Mouse (Mus musculus) forelimb bud, embryonic 11.5 days (tissue): ENCODE results near the gene Psmb11.
"Not testable (repeated sequence)": the region's sequence is repeated elsewhere in the genome, so short reads cannot be mapped to it uniquely, and the experiment has no call there.

Experiments
- DNase-seq: peaks from one replicate; pipeline ENCODE4 v3.0.0-alpha.2; 2012; ENCODE audit warnings: low read depth, low spot score

Gene Psmb11

DNA sequence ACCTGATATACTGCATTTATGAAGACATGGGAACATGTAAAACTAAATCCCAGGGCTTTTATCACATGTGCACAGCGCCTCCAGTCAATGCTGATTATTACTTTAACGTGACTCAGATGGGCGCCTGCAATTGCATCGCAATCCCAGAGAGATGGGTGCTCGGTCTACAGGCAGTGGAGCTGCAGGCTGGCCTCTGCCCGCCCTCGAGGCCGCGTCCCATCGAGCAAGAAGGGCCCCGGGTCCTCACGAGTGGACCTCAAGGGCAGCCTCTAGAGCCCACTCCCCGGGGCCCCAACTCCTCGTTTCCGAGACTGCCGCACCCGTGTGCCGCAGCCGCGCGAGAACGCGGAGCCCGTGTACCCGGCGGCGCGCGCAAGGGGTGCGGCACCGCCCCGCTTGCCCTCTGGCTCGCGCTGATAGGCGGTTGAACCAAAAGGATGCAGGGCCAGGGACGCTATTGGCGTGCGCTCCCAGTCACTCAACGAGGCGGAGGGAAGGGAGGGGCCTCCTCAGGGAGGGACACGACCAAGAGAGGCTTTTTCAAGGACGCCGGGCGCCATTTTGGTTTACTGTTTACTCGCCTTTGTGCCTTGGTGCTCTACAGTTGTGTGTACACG lies 18.1 kb upstream of the Psmb11 start:
- DNase-seq = peak; percentile 95

DNA sequence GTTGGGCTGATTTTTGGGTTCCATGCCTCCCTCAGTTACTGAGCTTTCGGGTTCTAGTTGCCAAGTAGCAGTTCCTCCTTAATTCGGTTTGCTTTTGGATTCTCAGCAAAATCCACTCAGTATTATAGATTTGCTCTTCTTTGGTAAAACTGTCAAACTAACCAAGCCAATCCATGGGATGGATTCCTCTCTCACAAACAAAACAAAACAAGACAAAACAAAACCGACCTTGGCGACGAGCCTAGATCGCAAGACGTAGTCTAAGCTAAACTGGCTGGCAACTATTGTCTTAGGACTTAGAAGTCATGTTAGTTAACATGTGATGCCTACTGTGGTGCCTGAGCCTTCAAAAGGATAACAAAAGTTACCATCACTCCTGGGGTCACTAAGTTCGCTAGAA lies 17.5 kb upstream of the Psmb11 start:
- no peak for DNase-seq

DNA sequence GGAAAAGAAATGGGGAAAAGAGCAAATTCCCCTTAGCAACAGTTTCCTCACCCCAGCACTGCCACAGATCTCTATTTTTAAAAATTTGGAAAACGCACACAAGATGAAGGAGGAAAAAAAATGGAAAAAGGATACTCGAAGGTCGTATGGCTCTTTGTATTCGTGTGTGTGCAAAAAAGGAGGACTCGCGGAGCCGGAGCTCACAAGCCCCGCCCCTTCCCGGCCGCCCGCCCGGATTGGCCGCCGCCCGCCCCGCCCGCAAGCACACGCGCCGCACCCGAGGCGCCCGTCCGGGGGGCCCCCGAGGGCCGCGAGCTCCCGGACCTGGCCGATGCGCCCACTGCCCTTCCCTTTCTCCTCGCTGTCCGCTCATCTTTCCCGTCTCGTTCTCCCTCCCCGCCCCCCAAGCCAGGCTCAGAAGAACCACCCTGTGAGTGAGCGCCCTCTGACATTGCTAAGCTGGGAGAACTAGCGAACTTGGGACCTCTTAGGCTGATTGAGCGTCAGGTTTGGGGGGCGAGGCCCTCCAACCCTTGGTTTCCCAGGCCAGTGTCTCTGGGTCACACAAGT lies 15.4 kb upstream of the Psmb11 start, which contains the start of gene 4931414P19Rik:
TSS of gene 4931414P19Rik (minus strand) at position 242 of the 570 bp plus-strand sequence.
- DNase-seq = peak; percentile 58

DNA sequence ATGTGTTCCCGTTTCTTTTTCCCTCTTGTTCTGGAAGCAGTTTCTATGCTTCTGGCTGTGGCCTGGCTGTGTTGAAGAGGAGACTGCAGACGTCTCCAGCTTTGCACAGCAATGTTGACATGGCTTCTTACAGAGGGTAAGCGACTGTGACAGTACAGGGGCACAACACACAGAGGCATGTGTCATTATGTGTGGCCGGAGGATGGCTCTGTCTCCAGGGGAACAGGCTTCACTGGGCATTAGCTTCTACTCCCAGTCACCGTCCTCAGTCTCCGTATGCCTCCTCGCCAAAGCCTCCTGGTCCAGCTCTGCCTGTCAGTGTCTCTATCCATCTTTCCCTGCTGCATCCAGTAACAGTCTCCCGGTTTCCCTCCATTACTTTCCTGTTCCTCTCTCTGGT lies 14.0 kb upstream of the Psmb11 start:
- no peak for DNase-seq

DNA sequence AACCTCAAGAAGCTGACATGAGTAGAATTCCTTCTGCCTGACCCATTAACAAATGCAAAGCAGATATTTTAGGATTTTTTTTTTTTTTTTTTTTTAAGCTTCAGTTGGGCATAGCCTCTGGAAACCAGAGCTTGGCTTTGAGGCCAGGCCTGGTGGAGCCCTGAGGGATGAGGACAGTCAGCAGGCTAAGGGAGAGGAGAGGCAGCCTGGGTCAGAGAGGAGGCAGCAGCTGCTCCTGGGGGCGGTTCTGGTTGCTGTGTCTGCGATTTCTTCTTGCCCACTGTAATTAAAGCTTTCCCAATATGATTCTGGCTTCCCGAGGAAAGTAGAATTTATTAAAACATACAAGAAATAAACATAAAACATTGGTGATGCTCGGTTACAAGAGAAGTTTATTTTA lies 12.0 kb upstream of the Psmb11 start:
- no peak for DNase-seq

DNA sequence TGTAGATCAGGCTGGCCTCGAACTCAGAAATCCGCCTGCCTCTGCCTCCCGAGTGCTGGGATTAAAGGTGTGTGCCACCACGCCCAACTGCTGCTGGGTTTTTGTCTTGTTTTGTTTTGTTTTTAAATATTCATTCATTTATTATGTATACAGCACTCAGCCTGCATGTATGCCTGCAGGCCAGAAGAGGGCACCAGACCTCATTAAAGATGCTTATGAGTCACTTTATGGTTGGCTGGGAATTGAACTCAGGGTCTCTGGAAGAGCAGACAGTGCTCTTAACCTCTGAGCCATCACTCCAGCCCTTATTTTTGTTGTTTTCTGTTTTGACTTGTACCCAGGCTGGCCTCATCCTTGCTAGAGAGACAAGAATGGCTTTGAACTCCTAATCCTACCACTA lies 11.3 kb upstream of the Psmb11 start:
- no peak for DNase-seq

DNA sequence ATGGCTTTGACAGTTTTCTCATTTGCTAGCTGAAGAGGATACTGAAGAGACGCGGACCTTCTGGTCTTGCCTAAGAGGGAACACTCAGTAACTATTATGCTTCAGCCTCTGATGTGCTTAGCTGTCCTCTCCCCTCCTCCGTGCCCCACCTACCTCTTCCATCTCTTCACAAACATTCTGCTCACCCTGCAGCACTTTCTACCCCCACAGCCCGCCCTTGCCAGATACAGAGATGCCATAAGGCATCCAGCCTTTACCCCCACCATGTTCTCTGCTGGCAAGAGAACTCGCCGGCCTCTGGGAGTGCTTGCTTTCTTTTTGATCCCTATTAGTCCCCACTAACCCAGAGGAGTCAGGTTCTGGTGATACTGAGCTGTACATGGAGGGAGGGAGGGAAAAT lies 10.6 kb upstream of the Psmb11 start:
- no peak for DNase-seq

DNA sequence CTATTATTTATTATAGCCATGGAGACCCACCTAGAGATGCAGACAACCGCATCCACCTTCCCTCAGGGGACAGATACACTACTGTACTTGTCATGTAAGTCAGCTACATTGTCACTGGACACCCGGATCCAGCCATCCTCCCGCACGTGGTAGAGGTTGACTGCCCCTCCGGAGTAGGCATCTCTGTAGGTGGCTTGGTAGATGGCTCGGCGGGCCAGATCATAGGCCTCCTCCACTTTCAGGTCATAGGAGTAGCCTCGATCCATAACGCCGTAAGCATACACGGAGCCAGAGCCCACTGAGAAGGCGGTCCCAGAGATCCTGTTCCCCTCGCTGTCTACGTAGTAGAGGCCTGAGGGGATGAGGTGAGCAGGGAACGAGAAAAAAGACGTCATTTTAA lies 7.1 kb upstream of the Psmb11 start:
- DNase-seq = not testable (repeated sequence)

DNA sequence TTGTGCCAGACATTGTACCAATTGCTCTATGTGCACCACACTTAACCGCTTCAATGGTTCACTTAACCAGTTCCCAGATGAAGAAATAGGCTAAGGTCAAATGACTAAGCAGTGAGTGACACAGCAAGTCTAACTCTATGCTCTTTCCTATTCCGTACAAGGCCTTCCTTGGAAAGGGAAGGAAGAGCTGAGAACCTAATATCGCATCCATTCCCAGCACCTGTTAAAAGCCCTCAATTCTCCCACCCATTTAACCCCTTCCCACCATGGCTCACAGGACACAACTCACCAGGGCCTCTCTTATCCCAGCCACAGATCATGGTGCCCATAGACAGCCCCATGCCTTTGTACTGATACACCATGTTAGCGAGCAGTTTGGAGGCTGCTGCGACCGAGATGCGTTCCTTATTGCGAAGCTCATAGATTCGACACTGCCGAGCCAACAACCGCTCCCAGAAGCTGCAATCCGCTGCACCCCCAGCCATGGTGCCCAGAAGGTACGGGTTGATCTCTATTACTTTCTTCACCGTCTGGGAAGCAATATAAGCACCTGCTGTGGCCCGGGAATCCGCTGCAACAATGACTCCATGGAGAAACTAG lies 4.9 kb upstream of the Psmb11 start:
- DNase-seq = no peak

DNA sequence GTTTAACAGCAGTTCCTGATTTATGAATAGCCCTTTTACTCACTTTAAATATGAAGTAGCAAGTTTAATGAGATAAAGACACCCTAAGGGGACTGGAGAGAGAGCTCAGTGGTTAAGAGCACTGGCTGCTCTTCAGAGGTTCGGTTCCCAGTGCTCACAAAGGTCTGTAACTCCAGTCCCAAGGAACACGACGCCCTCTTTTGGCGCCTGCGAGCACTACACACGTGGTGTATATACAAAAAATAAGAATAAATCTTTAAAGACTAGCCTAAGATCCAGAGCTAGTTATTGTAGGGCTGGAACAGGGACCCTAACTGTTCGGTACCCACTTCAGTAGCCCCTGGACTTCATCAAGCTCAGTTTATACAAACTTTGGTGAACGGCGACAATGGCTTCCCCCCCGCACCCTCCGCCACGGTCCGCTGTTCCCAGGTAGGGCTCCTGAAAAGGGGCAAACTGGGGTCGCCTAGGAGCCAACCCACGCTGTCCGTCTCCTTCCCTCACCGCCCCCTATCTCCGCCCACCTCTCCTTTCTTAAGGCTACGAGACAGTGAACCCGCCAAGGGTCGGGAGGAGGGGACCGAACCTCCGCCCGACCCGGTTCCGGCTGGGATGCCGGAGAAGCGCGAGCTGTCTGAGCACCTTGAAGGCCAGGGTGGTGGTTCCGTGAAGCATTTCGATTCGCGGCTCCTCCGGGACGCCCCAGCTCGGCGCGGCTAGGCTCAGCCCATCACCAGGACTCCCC lies 3.9 kb upstream of the Psmb11 start:
- DNase-seq = no peak

DNA sequence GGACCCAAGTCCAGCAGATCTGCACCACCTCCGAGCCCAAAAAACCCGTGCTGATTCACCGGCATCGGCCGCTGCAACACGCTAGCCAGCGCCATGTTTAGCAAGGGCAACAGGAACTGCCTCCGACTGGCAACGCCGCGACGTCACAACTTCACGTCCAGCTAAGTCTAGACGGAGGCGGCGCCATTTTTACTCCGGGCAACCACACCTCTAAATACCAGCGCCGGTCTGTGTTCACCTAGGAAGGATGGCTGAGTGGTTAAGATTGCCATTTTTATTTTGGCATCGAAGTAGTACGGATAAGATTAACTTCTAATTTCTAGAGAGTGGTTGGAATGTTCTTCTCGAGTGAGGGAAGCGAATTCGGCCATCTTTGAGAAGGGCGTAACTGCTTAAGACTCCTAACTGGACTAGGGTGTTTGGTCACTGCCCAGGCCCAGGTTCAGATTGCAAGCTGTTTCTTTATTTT lies 3.3 kb upstream of the Psmb11 start, which contains the start of gene Psmb5:
TSS of gene Psmb5 (minus strand) at position 126 of the 469 bp plus-strand sequence.
- peak; percentile 91 for DNase-seq

DNA sequence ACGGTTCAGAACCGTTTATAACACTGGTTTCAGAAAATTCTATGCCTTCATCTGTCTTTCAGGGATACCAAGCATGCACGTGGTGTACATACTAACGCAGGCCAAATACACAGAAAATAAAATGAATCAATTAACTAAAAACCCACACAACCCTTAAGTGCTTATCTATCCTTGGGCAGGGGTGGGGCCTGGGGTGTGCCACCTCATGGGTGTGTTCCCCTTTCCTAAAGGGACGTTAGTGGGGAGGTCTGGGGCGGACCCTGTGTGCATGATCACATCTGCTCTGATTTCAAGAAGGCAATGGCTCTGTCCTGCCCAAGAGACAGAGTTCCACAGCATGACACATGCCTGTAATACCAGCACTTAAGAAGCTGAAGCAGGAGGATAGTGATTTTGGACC lies 2.1 kb downstream of the Psmb11 start:
- DNase-seq = no peak

DNA sequence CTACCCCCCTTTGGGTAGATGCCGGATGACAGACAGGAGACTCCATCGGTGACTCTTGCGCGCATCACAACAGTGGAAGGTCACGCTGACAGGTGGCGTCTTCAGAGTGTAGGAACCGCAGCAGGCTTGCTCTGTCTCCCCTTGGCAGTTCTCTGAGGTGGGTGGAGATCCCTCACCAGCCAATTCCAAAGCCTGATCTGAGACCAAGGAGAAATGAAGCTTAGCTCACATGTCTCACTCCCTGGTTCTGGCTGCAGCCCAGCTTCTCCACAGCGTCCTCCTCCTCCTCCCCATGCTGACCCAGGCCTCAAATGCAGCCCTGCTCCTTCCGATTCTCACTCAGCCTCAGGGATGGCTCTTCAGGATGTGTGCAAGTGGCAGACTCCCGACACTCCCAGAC lies 3.7 kb downstream of the Psmb11 start:
- DNase-seq = no peak

DNA sequence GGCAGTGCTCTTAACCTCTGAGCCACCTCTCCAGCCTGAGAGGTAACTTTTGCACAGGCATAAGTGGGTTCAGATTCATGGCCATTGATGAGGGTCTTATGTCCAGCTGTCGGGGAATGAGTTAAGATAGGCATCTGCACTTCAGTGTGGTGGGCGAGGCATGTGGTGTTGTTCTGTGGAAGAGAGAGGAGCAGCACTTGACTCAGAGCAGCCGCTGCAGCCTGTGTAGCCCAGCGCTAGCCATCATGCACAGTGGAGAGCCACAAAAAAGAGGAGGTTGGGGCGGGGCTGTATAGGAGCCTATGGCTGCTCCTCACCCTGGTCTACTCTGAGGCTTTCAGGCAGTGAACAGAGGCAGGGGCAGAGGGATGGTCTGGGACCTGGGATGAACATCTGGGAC lies 6.9 kb downstream of the Psmb11 start:
- no peak for DNase-seq

DNA sequence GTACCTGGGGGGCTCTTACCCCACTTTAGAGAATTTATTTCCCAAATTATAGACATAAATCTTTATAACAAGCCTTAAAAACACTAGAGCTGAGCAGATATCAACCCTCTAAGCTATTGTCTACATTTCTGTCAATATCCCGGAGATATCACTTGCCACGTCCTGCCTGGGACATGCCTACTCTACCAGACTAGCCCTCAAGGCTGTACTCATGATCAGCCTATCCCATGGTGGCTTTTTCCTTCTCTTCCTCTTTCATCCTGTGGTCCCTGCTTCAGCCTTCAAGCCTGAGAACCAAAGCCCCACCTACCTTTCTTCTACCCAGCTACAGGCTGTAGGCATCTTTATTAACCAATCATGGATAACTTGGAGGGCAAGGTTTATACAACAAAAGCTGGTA lies 8.6 kb downstream of the Psmb11 start:
- DNase-seq = no peak

DNA sequence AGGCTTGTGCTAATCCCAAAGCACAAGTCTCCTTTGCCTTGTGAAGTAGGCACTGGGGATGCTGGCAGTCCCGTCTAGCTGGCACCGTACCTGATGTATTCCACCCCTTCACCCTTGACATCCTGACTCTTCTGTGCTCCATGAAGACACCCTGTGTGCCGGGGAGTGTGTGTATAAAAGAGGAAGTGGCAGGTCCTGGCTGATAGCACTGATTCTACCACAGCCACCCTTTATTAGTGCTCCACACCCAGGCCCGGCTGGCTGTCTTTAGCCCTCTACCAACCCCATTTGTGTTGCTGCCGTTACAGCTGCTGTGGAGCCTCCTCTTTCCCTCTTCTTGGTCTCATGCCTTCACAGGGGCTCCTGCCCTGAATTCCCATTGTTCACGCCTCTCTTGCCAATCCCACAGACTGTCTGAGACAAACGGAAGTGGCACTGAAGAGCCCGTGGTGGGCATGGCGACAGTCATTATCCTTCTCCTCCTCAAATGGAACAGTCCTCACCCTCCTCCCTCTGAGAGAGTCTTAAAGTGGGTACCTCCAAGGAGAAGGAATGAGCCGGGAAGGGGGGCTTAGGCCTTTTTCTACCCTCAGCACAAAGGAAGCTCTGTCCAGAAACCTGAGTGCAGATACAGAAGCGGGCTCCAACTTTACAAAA lies 9.5 kb downstream of the Psmb11 start:
- no peak for DNase-seq

DNA sequence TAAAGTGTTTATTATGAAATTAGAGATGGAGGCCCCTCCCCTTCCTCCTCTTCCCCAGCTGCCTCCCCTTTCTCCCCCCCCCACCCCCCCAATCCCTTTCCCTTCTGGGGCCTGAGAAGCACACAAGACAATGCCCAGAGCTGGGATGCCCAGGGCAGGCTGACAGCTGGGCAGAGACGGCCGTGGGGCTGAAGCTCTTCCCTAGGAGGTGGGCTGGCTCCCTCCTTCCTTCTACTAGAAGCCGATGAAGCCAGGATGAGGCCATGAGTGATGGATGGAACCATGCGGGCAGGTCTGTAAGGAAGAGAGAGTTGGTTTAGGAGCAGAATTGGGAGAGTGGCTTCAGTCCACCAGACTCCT lies 10.0 kb downstream of the Psmb11 start:
- DNase-seq = no peak

DNA sequence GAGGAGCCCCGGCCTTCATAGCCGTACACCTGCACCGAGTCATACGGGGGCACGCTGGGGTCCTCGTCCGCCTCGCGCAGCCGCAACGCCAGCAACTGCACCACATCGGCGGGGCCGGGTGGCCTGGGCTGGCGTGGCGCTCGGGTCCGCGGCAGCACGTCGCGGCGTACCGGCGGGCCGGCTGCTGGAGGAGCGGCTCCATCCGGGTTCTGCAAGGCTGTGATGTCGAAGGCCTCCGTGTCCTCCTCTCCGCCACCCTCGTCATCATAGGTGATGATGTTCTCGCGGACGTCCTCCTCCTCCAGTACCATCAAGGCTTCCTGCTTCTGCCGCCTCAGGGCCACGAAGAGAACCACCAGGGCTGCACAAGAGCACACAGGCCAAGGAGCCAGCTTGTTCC lies 11.0 kb downstream of the Psmb11 start:
- DNase-seq = no peak

DNA sequence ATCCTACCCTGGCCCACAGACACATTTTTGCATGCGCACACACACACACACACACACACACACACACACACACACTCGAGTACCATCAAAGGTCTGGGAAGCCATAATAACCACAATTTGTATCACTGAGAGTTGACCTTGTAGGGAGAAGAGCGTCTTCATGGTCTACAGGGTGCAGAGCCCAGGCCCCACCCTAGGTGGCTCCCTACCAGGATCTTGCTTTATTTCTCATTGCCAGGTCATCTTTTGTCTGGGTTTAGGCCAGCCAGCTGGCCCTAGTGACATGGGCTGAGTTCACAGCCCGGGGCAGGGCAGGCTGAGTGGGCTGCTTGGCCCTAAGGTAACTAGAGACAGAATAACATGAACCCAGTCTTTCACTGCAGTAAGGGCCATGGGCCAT lies 12.9 kb downstream of the Psmb11 start:
- DNase-seq = no peak

DNA sequence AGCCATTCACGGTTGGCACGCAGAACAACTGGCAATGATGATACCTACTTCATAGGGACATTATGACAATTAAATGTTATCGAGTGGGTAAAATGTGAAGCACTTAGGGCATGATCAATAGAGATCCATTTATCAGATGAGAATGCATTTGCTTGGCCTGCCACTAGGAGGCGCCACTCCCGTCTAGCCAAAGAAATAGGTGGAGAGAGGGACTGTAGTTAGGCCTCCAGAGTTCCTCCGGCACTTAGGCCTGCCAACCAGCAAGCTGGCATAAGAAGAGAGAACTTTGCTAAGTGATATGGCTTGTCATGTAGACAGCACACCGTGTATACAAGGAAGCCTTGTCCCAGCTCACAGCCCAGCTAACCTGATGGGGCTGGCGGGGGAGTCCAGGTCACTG lies 15.7 kb downstream of the Psmb11 start:
- no peak for DNase-seq

DNA sequence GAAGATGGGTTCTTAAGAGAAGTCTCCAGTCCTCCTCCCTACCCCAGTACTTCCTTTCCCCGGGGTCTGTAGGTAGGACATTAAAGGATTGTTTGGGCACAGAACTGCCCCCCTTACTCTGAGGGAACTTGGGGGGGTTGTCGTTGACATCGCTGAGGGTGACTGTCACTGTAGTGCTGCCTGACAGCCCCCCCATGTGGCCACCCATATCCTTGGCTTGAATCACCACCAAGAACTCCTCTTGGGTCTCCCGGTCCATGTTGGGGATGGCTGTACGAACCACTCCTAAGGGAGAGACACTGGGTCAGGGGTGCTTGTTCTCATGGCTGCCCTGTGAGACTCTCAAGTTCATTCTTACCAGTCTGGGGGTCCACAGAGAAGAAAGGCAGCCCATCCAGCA lies 17.0 kb downstream of the Psmb11 start:
- no peak for DNase-seq

DNA sequence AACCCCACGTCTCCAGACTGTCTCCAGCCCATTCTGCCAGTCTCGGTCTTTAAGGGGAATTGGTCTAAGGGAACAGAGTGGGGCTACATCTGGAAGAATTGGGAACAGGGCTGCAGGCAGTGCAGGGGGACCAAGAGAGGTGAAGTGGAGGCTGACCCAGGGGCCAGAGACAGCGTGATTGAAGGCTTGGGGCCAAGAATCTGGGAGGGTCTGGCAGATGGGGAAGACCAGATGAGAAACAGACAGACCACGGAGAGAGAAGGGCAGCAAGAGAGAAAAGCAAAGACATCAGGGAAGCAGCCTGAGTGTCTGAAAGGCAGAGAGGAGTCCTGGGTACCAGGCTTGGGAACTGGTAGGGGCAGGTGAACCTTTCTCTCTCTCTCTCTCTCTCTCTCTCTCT lies 18.9 kb downstream of the Psmb11 start:
- no peak for DNase-seq
